Mouse (Mus musculus) kidney, postnatal 4 days (tissue): Measurements from ENCODE around the gene Atraid.

ENCODE experiments used
- DNase-seq, 2 experiments: peaks; one replicate each; pipeline ENCODE4 v3.0.0; 2021; ENCODE audit warnings: mixed read lengths in 2 of 2

The Atraid gene

DNA sequence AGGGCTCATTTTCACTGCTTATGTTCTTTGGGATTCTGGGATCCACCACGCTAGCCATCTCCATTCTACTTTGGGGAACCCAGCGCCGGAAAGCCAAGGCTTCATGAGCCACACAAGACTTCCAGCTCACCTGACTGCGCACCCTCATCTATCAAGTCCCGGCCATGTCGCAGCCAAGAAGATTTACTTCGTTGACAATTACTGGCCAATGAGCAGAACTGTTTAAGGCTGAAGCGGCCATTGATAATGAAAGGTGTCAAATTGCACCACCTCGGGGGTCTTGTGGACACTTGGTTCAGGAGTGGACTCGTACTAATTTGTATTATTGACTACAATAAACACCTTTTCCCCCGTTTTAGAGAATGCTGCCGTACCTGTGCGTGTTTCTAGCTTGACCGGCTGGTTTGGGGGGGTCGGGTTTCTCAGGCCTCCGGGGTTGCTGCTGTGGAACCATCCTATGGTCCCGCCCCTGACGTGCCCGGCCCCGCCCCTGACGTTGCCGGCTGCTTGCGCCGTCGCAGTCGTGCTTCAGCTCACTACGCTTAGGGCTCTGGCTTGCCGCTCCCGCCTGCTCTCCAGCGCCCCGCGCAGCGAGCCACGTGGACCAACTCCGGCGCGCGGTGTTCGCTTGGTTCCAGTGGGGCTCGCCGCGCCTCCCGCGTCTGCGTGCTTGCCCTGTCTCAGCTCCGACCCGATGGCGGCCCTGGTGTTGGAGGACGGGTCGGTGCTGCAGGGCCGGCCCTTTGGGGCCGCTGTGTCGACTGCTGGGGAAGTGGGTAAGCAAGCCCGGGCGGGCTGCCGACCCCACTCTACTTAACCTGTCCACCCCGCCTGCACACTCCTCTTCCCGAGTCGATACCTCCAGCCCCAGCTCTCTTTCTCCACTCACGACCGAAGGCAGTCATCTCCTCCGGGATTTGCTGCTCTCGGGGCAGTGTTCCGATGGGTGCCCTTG lies 6.4 kb downstream of the Atraid start, which contains the start of gene Cad:
Gene Cad, plus strand, starts transcription at position 520 of the 955 bp plus-strand sequence.
- DNase-seq: peak; percentile 97 to 98

DNA sequence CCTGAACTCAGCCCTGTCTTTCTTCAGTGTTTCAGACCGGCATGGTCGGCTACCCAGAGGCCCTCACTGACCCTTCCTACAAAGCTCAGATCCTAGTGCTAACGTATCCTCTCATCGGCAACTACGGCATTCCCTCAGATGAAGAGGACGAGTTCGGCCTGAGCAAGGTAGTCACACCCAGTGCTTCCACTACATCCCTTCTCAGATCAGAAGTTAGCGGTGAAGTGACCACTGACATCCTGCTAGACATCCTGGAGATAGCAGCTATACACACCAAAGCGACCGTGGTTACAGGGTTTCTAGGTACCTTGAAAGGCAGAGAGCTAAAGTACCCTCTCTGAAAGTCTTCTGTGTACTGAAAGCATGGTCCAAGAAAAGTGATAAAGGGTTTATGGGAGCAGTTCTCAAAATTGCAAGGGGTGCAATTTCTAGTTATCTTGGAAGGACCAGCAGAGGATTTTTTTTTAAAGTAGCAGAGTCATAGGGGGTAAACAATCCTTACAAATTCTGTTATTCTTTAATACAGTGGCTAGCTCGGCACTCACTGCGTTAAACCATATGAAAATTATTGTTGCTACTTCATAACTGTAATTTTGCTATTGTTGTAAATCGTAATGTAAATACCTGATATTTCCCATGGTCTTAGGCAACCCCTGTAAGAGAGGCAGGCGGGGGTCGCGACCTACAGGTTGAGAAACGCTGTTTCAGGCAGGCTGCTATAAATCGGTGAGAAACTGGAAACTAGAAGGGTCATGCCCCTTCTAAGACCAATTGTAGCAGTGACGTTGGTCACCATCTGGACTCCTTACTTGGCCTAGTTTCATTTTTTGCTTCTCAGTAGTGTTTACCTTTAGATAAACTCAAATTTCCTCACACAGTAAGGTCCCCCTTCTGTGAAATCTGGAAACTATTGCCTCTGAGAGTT lies 7.4 kb downstream of the Atraid start:
- DNase-seq: no peak

- no peak for DNase-seq
These were observed 21.7 kb downstream of the Atraid start for GRCm38 (mm10) chr5:31069810-31070209.

- DNase-seq: no peak
These were observed 22.9 kb downstream of the Atraid start for GRCm38 (mm10) chr5:31071059-31071458.

GRCm38 (mm10) chr5:31071821-31072220 lies 23.7 kb downstream of the Atraid start:
- no peak for DNase-seq

DNA sequence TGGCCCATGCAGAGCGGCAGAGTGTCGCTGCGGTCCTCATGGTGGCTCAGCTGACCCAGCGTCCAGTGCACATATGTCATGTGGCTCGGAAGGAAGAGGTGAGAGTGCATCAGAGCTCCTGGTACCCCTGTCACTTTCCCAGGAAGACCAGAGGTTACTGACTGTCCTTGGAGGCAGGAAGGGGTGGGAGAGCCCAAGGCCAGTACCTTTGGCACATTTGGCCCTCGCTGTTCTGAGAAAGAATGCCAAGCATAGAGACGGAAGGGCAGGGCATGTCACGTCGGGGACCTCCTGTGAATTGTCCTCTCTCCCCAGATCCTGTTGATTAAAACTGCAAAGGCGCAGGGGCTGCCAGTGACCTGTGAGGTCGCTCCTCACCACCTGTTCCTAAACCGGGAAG lies 25.1 kb downstream of the Atraid start:
- DNase-seq: no peak

DNA sequence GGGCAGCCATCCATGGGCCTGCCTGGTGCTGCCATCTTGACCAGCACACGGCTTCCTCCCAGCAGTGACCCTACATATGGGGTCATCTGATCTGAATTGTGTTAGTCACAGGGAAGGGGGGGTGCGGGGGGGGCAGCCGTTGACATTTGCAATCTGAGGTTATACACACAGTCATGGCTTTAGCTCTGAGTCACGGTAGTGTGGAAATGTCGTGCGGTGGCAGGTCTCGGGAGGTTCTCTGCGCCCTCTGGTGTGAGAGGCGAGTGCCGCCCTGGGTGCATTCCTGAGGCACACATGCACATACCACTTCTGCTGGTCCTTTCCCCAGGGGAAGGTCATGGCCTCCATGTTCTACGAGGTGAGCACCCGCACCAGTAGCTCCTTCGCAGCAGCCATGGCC lies 28.2 kb downstream of the Atraid start:
- no peak for DNase-seq

GRCm38 (mm10) chr5:31080059-31080794 lies 32.1 kb downstream of the Atraid start:
- no peak for DNase-seq

GRCm38 (mm10) chr5:31080795-31081164 lies 32.7 kb downstream of the Atraid start:
- DNase-seq: no peak

DNA sequence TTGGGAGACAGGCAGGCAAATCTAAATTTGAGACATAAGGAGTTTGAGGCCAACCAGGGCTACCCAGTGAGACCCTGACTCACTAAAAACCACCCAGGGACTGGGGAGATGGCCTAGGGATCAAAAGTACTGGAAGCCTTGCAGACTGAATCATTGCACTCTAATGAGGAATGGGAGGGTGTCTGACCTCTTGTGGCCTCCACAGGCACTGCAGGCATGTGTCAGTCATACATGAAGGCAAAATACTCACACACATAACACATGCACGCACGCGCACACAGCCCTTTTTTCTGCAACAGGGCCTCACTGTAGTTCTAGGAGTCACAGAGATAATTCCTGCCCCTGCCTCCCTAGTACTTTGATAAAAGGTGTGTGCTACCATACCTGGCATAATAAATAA lies 33.3 kb downstream of the Atraid start:
- peak; percentile 79 to 82 for DNase-seq

GRCm38 (mm10) chr5:31082355-31082754 lies 34.2 kb downstream of the Atraid start:
- peak; percentile 84 to 88 for DNase-seq

GRCm38 (mm10) chr5:31082935-31083625 lies 35.0 kb downstream of the Atraid start:
- DNase-seq: peak; percentile 21 to 35

DNA sequence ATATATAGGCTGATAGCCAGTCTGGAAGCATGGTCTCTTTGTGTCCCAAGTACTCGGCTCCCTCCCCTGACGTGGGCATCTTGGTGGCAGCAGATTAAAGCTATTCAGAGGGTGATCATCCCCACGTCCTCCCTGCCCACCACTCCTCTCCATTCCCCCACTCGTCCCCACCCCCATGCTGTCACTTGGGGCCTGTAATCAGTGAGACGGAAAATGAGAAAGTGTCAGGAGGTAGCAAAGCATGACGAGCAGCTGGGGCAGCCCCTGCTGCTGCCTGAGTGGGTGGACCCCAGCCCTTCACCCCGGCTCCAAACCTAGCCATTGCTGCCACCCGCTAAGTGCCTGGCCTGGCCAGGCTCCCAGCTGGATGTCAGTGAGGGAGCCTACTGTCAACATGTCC lies 35.8 kb downstream of the Atraid start:
- peak; percentile 26 to 51 for DNase-seq

GRCm38 (mm10) chr5:31086606-31087005 lies 38.5 kb downstream of the Atraid start:
- DNase-seq: no peak

DNA sequence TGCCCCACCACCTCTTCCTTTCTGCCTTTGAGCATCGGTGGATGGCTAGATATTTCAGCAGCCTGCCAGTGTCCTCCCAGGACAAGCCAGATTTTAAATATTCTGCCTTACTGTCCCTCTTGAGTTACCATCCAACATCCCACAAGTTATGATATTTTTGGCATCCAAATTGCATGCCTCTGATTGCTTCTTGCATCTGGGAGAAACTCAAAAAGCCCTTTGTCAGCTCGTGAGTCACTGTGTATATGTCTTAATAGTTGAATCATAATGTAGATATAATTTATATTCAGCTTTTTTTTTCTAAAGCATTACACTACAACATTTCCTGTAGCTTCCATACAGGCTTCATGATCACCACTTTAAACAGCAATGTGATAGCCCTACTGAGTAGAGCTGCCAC lies 39.0 kb downstream of the Atraid start:
- DNase-seq: no peak

GRCm38 (mm10) chr5:31092231-31092975 lies 44.3 kb downstream of the Atraid start:
- no peak for DNase-seq

- peak; percentile 65 to 73 for DNase-seq
These were observed 45.3 kb downstream of the Atraid start for GRCm38 (mm10) chr5:31093151-31094041.

GRCm38 (mm10) chr5:31094100-31094798 lies 46.1 kb downstream of the Atraid start:
- DNase-seq: no peak
